Mouse (Mus musculus) brain, embryonic 14.5 days (tissue): Measurements from ENCODE around the gene Htr2c. TPM values are rescaled to one million over a fixed set of nuclear protein-coding genes. Genes with fewer than 3 reads are reported as not detected.

Experiments used
- DNase-seq: peaks from one replicate; pipeline ENCODE4 v3.0.0-alpha.2; 2011; ENCODE audit warnings: low read depth
- CTCF ChIP-seq: fragments of 200-500 bp; IDR thresholded peaks from 2 replicates; pipeline ENCODE4 v1.5.1; 2012; ENCODE audit warnings: inconsistent platforms, mild to moderate bottlenecking, moderate library complexity, borderline replicate concordance; ENCODE audit not compliant: insufficient read depth, insufficient read length; ENCODE audit errors: extremely low read depth
- POLR2A ChIP-seq: fragments of 200-500 bp; IDR thresholded peaks from 2 replicates; pipeline ENCODE4 v1.6.1; 2012; ENCODE audit warnings: mild to moderate bottlenecking, inconsistent platforms, borderline replicate concordance; ENCODE audit not compliant: poor library complexity, insufficient read depth, insufficient read length, severe bottlenecking; ENCODE audit errors: extremely low read depth
- polyA plus RNA-seq: library from polyadenylated mRNA; depleted of rRNA; stranded (reverse); fragments of >200 nt; gene quantifications from 2 replicates; pipeline ENCODE4 v1.2.3, GENCODE M21; 2012

The Htr2c gene
- polyA plus RNA-seq, 1 experiment = 8.2 TPM

DNA sequence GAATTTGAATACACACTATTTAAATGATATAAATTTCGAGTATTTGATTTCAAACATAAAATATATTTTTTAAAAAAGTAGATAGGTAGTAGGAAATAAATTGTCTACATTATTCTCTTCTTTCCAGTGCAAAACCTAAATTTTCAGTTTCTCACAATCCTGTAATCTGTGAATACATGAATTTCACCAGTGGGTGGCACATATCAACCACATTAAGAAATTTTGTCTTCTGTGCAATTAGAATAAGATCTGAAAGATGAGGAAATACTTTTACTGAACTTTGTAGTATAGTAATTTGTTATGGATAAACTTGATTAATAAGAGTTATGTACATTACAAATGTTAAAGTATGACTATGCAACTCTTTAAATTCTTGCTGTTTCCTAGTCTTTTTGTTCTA, 156.8 kb downstream of the Htr2c start:
- TF ChIP-seq CTCF (no peak), POLR2A (no peak)
- peak; percentile 0 for DNase-seq

DNA sequence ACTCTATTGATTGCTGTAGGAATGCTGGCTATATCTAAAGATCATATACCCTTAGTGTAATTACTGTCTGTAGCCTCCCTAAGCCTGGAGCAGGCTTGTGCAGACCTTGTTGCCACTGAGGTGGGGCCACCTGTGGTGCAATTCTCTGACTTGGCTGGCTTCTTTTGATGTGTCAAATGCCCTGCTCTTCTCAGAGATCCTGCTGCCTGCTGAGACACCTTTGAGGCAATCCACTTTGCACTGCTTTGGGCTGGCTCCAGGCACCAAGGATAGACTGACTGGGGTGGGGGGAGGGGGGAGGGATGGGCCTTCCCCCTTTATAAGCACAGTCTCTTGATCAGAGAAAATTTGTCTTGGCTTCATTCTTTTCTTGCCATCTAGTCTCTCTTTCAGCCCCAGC, 252.9 kb downstream of the Htr2c start:
- no peak for TF ChIP-seq CTCF
- TF ChIP-seq POLR2A = no peak
- DNase-seq = peak; percentile 14

DNA sequence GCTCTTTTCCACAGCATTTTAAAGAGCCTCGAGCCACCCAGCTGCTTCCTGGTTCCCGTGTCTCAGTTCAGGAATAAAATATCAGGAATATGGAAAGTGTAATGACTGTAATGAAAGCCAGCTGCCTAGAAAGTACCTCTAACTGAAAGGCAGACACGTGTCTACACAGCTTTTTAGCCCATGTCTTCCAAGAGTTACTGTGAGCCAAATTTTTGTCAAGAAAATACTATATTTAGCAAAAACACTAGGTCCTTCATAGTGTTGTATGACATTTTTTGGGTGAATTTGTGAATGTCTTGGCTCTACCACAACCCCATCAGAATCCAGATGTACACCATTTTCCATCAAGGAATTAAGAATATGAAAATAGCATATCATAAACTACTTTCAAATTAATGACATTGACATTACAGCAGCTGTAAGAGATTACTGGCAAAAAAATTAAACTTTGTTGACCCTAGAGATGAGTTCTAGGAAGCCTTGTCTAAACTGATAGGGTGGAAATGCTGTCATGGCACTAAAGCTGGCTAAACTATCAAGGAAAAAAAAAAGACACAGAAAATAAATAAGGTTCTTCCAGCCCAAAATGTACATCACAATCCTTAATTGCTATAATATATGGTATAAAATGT, 255.2 kb downstream of the Htr2c start:
- TF ChIP-seq CTCF = no peak
- TF ChIP-seq POLR2A = no peak
- no peak for DNase-seq

DNA sequence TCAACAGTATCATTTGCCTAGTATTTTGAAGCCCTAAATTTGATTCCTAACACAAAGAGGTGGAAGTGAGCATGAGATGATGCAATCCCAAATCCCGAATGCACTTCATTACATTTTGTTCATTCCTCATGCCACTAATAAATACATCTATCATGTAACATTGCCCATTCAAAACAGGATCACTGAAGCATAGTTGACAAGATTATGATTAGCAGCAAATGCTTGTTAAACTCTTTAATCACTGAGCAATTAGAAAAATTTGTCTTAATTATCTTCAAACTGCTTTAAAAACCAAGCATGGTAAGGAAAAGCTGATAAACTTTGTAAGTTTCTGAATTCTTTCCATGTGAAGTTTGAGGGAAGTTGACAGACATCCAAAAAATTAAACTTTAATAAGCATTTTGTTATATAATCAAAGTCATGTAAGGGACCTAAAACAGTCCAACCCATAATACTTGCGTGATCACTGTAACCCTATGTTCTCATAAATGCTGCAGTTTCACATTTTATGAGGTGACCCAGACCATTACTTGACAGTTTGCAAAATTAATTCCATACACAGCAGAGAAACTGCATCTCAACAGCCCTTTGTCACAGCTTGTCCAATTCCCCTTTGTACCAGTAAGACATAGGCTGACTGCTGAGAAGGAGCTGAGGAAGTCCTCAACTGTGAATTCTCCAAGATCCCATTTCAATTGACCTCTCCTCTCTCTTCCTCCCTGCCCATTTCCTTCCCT, 276.7 kb downstream of the Htr2c start:
- TF ChIP-seq CTCF = no peak
- no peak for TF ChIP-seq POLR2A
- no peak for DNase-seq
